Mouse (Mus musculus): ENCODE data around the gene Ssc4d.

Gene Ssc4d

GRCm38 (mm10) chr5:135974365-135974764 lies at the start of gene Ssc4d:
Gene Ssc4d (minus strand): TSS chr5:135974531.
- no peak for DNase-seq (ENCODE audit: low read depth)

- DNase-seq (ENCODE audit: low read depth): peak; percentile 66
Measured at GRCm38 (mm10) chr5:136019907-136020306, 45.6 kb upstream of the Ssc4d start.

- no peak for DNase-seq (ENCODE audit: low read depth)
Measured at GRCm38 (mm10) chr5:136018726-136019125, 44.4 kb upstream of the Ssc4d start.

- no peak for DNase-seq (ENCODE audit: low read depth)
Measured at GRCm38 (mm10) chr5:136017262-136017661, 42.9 kb upstream of the Ssc4d start.

- no peak for DNase-seq (ENCODE audit: low read depth)
Measured at GRCm38 (mm10) chr5:136016014-136016876, 41.9 kb upstream of the Ssc4d start.

GRCm38 (mm10) chr5:136015586-136015985 lies 41.3 kb upstream of the Ssc4d start:
- DNase-seq (ENCODE audit: low read depth): no peak

GRCm38 (mm10) chr5:136014877-136015276 lies 40.5 kb upstream of the Ssc4d start:
- DNase-seq (ENCODE audit: low read depth): no peak

- peak; percentile 28 for DNase-seq (ENCODE audit: low read depth)
Measured at GRCm38 (mm10) chr5:136007745-136008144, 33.4 kb upstream of the Ssc4d start.

- DNase-seq (ENCODE audit: low read depth): no peak
Measured at GRCm38 (mm10) chr5:136004537-136004936, 30.2 kb upstream of the Ssc4d start.

- no peak for DNase-seq (ENCODE audit: low read depth)
Measured at GRCm38 (mm10) chr5:136002751-136003151, 28.4 kb upstream of the Ssc4d start.

GRCm38 (mm10) chr5:136002325-136002724 lies 28.0 kb upstream of the Ssc4d start:
- DNase-seq (ENCODE audit: low read depth): no peak

GRCm38 (mm10) chr5:136001222-136001621 lies 26.9 kb upstream of the Ssc4d start:
- no peak for DNase-seq (ENCODE audit: low read depth)

GRCm38 (mm10) chr5:135996162-135996561 lies 21.8 kb upstream of the Ssc4d start:
- peak; percentile 70 for DNase-seq (ENCODE audit: low read depth)

GRCm38 (mm10) chr5:135994725-135995687 lies 20.7 kb upstream of the Ssc4d start, which contains the start of gene Dtx2:
Gene Dtx2 (plus strand): TSS chr5:135994800.
- peak; percentile 95 for DNase-seq (ENCODE audit: low read depth)

- no peak for DNase-seq (ENCODE audit: low read depth)
Measured at GRCm38 (mm10) chr5:135994335-135994724, 20.0 kb upstream of the Ssc4d start.

GRCm38 (mm10) chr5:135993381-135993965 lies 19.1 kb upstream of the Ssc4d start:
- DNase-seq (ENCODE audit: low read depth): no peak

- no peak for DNase-seq (ENCODE audit: low read depth)
Measured at GRCm38 (mm10) chr5:135990601-135991000, 16.3 kb upstream of the Ssc4d start.

GRCm38 (mm10) chr5:135987248-135987647 lies 12.9 kb upstream of the Ssc4d start:
- peak; percentile 63 for DNase-seq (ENCODE audit: low read depth)

GRCm38 (mm10) chr5:135984546-135985044 lies 10.3 kb upstream of the Ssc4d start:
- DNase-seq (ENCODE audit: low read depth): no peak

- DNase-seq (ENCODE audit: low read depth): peak; percentile 94
Measured at GRCm38 (mm10) chr5:135982398-135982797, 8.1 kb upstream of the Ssc4d start.

- no peak for DNase-seq (ENCODE audit: low read depth)
Measured at GRCm38 (mm10) chr5:135979904-135980303, 5.6 kb upstream of the Ssc4d start, which contains the start of gene Zp3. Gene Zp3 (plus strand): TSS chr5:135980099.

GRCm38 (mm10) chr5:135979381-135979780 lies 5.0 kb upstream of the Ssc4d start:
- DNase-seq (ENCODE audit: low read depth): no peak
